Mouse (Mus musculus): ENCODE data around the gene Bcor.

- TF ChIP-seq POLR2A (IDR thresholded peaks at IDR 0.05; ENCODE audit: low read depth, low read length) (no peak), CTCF (conservative IDR thresholded peaks at IDR 0.05; ENCODE audit: insufficient read depth, insufficient read length, low read depth, low read length) (no peak)
These were observed 37.4 kb downstream of the Bcor start for GRCm38 (mm10) chrX:12122594-12123331.
